Mouse (Mus musculus) small intestine, adult 2 months (tissue): ENCODE data around the gene Adprm.

Source experiments
- CTCF ChIP-seq: fragments of 200-500 bp; IDR thresholded peaks from 2 replicates; pipeline ENCODE4 v1.5.1; 2012; ENCODE audit warnings: low read depth, mild to moderate bottlenecking, control low read depth, inconsistent platforms, low read length, moderate library complexity, mixed read lengths; ENCODE audit not compliant: insufficient replicate concordance, insufficient read length; ENCODE audit errors: extremely low read depth
- POLR2A ChIP-seq: fragments of 200-500 bp; IDR thresholded peaks from 2 replicates; pipeline ENCODE4 v1.6.1; 2012; ENCODE audit warnings: low read depth, mild to moderate bottlenecking, control low read depth, inconsistent platforms, low read length, moderate library complexity

DNA sequence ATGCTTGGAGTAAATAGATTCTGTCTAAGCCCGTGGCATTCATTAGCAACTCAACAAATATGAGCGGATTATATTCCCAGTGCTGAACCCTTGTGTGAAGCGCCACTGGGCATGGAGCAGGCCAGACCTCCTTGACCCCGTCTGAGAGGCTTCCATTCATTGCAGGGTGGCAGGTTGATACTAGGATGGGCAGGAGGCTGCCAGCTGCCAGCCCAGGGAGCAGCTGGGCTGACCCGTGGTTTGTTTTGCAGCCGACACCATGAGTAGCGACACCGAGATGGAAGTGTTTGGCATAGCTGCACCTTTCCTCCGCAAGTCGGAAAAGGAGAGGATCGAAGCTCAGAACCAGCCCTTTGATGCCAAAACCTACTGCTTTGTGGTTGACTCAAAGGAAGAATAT is 27.3 kb upstream of the Adprm start:
- no peak for TF ChIP-seq CTCF
- TF ChIP-seq POLR2A: no peak
